Mouse (Mus musculus) testis, adult 2 months (tissue): Measurements from ENCODE around the gene Fry.

Source experiments
- CTCF ChIP-seq: fragments of 200-500 bp; IDR thresholded peaks from 2 replicates; pipeline ENCODE4 v1.5.1; 2012; ENCODE audit warnings: low read depth, mild to moderate bottlenecking, inconsistent platforms, low read length, moderate library complexity; ENCODE audit not compliant: control insufficient read depth, insufficient read depth, insufficient replicate concordance
- POLR2A ChIP-seq: fragments of 200-500 bp; IDR thresholded peaks from 2 replicates; pipeline ENCODE4 v1.6.1; 2012; ENCODE audit warnings: low read depth, mild to moderate bottlenecking, inconsistent platforms, low read length, moderate library complexity; ENCODE audit not compliant: control insufficient read depth

DNA sequence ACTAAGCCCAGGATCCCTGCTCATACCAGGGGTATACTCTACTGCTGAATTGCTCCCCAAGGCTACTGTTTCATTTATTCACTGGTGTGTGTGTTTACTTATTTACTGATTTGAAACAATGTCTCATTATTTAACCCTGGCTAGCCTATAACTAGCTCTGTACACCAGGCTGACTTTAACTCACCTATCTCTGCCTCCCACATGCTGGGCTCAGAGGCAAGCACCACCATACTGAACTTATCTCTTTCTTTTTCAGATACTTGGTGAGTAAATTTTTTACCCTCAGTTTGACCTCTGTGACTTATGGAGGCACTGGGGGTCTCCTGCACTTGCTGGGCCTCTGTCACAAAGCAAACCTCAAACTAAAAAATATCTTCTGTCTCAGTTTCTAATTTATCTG lies 252.4 kb downstream of the Fry start:
- TF ChIP-seq CTCF, result no peak
- no peak for TF ChIP-seq POLR2A
